Mouse (Mus musculus): ENCODE measurements around the gene Sorl1.

DNA sequence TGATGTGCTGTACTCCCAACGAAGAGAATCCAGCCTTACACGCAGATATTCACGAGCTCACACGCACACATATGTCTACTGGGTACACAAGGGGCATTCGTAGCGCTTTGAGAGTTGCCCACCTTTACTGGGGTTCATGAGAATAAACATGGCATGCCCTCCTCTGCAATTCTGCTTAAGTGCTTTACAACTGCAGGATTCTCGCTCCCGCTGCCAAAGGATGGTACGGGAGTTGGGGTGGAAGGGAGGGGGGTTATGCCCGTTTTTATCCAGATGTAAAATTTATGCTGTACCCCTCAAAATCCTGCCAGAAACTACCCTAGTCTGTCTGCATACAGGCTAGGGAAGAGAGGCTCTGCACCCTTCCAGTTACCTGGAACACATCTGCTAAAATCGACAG lies 893 bp downstream of the Sorl1 start:
- no peak for TF ChIP-seq CTCF (IDR thresholded peaks at IDR 0.05; ENCODE audit: low read depth)
- no peak for TF ChIP-seq EP300 (IDR thresholded peaks at IDR 0.05; ENCODE audit: low read depth)

All from heart, postnatal 0 days (tissue).